Comparison of ENCODE assay signal across 8 mouse cellular contexts in genomic region chr4:34882291-34882769, GRCm38 (mm10). TPM values are rescaled to one million over a fixed set of nuclear protein-coding genes. Genes with fewer than 3 reads are reported as not detected.
A peak's percentile ranks its signal among the peaks of the same experiment; 100 is the strongest.
DNase-seq lines count a peak whose midpoint lies in the region; ATAC-seq and TF ChIP-seq lines count a peak whose summit lies in the region.

No protein-coding gene starts in this region.

- peak overlapping the region; percentile 83 for H3K4me3 ChIP-seq in ES-Bruce4 (ENCODE audit: low read depth, low read length)
- H3K4me3 ChIP-seq in heart, embryonic 12.5 days = peak overlapping the region; percentile 83

- TF ChIP-seq EP300 in ES-Bruce4 (IDR thresholded peaks at IDR 0.05; ENCODE audit: insufficient read depth, low read depth, low read length) = no peak

- H3K4me2 ChIP-seq in heart, embryonic 12.5 days = peak overlapping the region; percentile 78

- no peaks in the 10 kb centered on the region for H3K9me3 ChIP-seq in ES-Bruce4 (replicated peaks; ENCODE audit: control insufficient read depth, insufficient read depth, low read length, poor library complexity, severe bottlenecking)
- no peaks in the 10 kb centered on the region; the same call in 1 of the 2 replicates for H3K9me3 ChIP-seq in heart, embryonic 12.5 days (replicated peaks)

- no peak for TF ChIP-seq CTCF in ES-Bruce4 (IDR thresholded peaks at IDR 0.05; ENCODE audit: low read depth, low read length)

- H3K27me3 ChIP-seq in ES-Bruce4 (ENCODE audit: control insufficient read depth, insufficient read depth, low read length, poor library complexity, severe bottlenecking) = no peaks in the 10 kb centered on the region
- H3K27me3 ChIP-seq in heart, embryonic 12.5 days (replicated peaks) = no peaks in the 10 kb centered on the region

- H3K36me3 ChIP-seq in ES-Bruce4 (ENCODE audit: control insufficient read depth, insufficient read depth, low read length, poor library complexity, severe bottlenecking) = no peaks in the 10 kb centered on the region
- H3K36me3 ChIP-seq in heart, embryonic 12.5 days = peaks cover 9% of the 10 kb centered on the region

- peak overlapping the region; percentile 85 for H3K9ac ChIP-seq in ES-Bruce4 (ENCODE audit: low read depth, poor library complexity, severe bottlenecking)
- H3K9ac ChIP-seq in heart, embryonic 12.5 days = peak overlapping the region; percentile 98

- peaks cover 2% of the 10 kb centered on the region for H3K4me1 ChIP-seq in ES-Bruce4 (ENCODE audit: control insufficient read depth, insufficient read depth, low read length)
- H3K4me1 ChIP-seq in heart, embryonic 12.5 days (replicated peaks) = peaks cover 20% of the 10 kb centered on the region

- DNase-seq in 416B (ENCODE audit: low read depth) = peak; percentile 57
- DNase-seq in embryo, embryonic 11 days = peak; percentile 82
- DNase-seq in layer of hippocampus, postnatal 10 days (ENCODE audit: low spot score in 2 of 2) = peak; percentile 51 to 65
- peak; percentile 36 for DNase-seq in lung, postnatal 25 days (ENCODE audit: low spot score)
- DNase-seq in right cerebral cortex, adult 2 months (ENCODE audit: low spot score in 2 of 2) = peak; percentile 56 to 65

- no peak for TF ChIP-seq POLR2A in ES-Bruce4 (IDR thresholded peaks at IDR 0.05; ENCODE audit: insufficient read depth, low read length)

- peak; percentile 81 for ATAC-seq in heart, embryonic 12.5 days (ENCODE audit: insufficient number of reproducible peaks, low FRiP score)
- ATAC-seq in monocyte, adult 5-6 weeks (replicated peaks; ENCODE audit: insufficient number of reproducible peaks, low FRiP score, low TSS enrichment, poor library complexity, severe bottlenecking) = no peak

- H3K27ac ChIP-seq in ES-Bruce4 (ENCODE audit: insufficient read depth, low read length) = peak overlapping the region; percentile 82
- H3K27ac ChIP-seq in heart, embryonic 12.5 days (ENCODE audit: poor library complexity, severe bottlenecking) = peak overlapping the region; percentile 99

- WGBS in heart, embryonic 12.5 days = 0% methylated on average over 43 of the region's 58 CpGs

RNA-seq across cellular contexts. Expression of gene Zfp292, which starts 0.4 kb away (rescaled TPM):
- 32.7 and 36.9 TPM in 2 replicates for polyA plus RNA-seq in ES-Bruce4 (2011; ENCODE audit: insufficient read depth, insufficient read length, low read depth, missing spikeins)
- 18.6 and 19.8 TPM in 2 replicates for polyA plus RNA-seq in heart, embryonic 12.5 days (2016; fragmentation: Nextera tagmentation; extraction: Ambion mirVana)
- total RNA-seq in layer of hippocampus, postnatal 10 days (2021) = 10 to 100 TPM; 26.1 to 27.7 TPM
- total RNA-seq in monocyte, adult 5-6 weeks (2017) = 37.5 to 73.6 TPM (median 44.9 TPM) in 3 replicates

RNA-seq across cellular contexts. Expression of gene Cga, which starts 11.2 kb away (rescaled TPM):
- not detected in 2 replicates for polyA plus RNA-seq in ES-Bruce4 (2011; ENCODE audit: insufficient read depth, insufficient read length, low read depth, missing spikeins)
- not detected in 2 replicates for polyA plus RNA-seq in heart, embryonic 12.5 days (2016; fragmentation: Nextera tagmentation; extraction: Ambion mirVana)
- not detected for total RNA-seq in layer of hippocampus, postnatal 10 days (2021)
- total RNA-seq in monocyte, adult 5-6 weeks (2017) = 1.9 TPM in 1 of 3 replicates, not detected in the others
